Mouse (Mus musculus) embryonic facial prominence, embryonic 12.5 days (tissue): ENCODE results near the gene Gm10563. TPM values are rescaled to one million over a fixed set of nuclear protein-coding genes. Genes with fewer than 3 reads are reported as not detected.

Source experiments
- ATAC-seq: fragments of 200-750 bp; cut with Nextera tagmentation; 2 replicates; pipeline ENCODE4 v1.8.0; 2017; ENCODE audit not compliant: insufficient number of reproducible peaks, insufficient read depth, low FRiP score, low TSS enrichment
- H3K27ac ChIP-seq: fragments of 300-500 bp; sonication (generic); 2 replicates; pipeline ENCODE4 v1.5.1; 2016; ENCODE audit warnings: mild to moderate bottlenecking
- H3K27me3 ChIP-seq: fragments of 300-500 bp; sonication (generic); 2 replicates; pipeline ENCODE4 v1.6.1; 2016; ENCODE audit warnings: mild to moderate bottlenecking, moderate library complexity
- H3K36me3 ChIP-seq: fragments of 300-500 bp; sonication (generic); 2 replicates; pipeline ENCODE4 v1.6.1; 2016; ENCODE audit warnings: mild to moderate bottlenecking
- H3K4me1 ChIP-seq: fragments of 300-500 bp; sonication (generic); 2 replicates; pipeline ENCODE4 v1.6.1; 2016
- H3K4me2 ChIP-seq: fragments of 300-500 bp; sonication (generic); replicated peaks from 2 replicates; pipeline ENCODE4 v1.6.1; 2016; ENCODE audit warnings: mild to moderate bottlenecking, moderate library complexity
- H3K4me3 ChIP-seq: fragments of 300-500 bp; sonication (generic); 2 replicates; pipeline ENCODE4 v1.5.1; 2016; ENCODE audit warnings: mild to moderate bottlenecking
- H3K9ac ChIP-seq: fragments of 300-500 bp; sonication (generic); 2 replicates; pipeline ENCODE4 v1.6.1; 2016; ENCODE audit warnings: mild to moderate bottlenecking, moderate library complexity
- H3K9me3 ChIP-seq: fragments of 300-500 bp; sonication (generic); 2 replicates; pipeline ENCODE4 v1.6.1; 2016; ENCODE audit warnings: mild to moderate bottlenecking, moderate library complexity
- WGBS: fragments of 180-500 bp; shearing (Covaris S2); methylation state at CpG from one replicate; pipeline ENCODE4 v1.1.7; 2016; 5-methylcytosine and 5-hydroxymethylcytosine counted together
- polyA plus RNA-seq: library from polyadenylated mRNA; unstranded; fragments of >200 nt; fragmentation: Nextera tagmentation; extraction: Ambion mirVana; gene quantifications from 2 replicates; pipeline ENCODE4 v1.2.1, GENCODE M21; 2016

Gene Gm10563
- polyA plus RNA-seq, 1 experiment from 2014 or later: not detected

DNA sequence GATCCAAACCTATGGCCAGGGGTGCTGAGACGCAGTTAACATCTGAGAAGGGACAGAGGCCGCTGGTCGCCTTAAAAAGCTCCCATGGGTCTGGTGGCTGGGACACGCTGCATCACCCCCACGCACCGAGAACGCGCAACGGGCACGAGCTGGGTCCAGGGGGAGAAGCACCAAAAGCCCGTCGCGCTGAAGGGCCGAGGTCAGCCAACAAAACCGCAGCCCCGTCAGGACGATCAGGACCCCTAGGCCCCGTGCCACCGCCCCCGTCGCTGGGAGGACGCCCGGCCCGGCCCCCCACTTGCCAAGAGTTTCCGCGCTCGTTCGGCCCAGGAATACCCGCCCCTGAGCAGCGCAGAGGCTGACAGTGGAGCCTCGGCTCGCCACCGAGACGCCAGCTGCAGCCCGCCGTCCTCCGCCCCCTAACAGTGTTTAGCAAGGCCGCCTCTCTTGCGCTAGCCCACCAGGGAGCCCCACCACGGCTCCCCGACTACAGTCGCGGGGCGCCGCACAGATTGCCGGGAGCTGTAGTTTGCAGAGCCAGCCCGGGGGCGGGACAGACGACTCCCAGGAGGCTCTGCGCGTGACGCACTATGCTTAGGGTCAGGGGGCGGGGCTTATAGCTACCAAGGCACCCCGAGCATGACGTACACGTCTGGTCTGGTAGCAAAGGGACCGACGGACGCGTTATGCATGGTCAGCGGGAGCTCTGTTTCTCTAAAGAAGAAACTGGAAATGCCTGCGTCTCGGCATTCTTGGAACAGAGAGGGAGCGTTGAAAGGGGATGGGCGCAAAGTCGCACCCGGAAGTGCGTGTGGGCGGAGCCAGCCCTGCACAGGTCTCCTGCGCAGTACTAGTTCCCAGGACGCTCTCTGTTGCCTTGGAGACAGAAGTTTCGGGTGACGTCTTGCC lies 23.7 kb upstream of the Gm10563 start, which contains the start of gene Mib2:
TSS of gene Mib2 (minus strand) at position 510 of the 909 bp plus-strand sequence.
- peak within 1 kb of the TSS; percentile 88 for H3K4me2 ChIP-seq
- H3K4me3 ChIP-seq: peak within 1 kb of the TSS; percentile 82
- H3K4me1 ChIP-seq: peaks cover 9% of the 10 kb centered on the region
- ATAC-seq: peak; percentile 97
- no peaks in the 10 kb centered on the region for H3K27me3 ChIP-seq
- no peaks in the 10 kb centered on the region for H3K9me3 ChIP-seq
- under 1% methylated on average over 73 of the region's 73 CpGs for WGBS
- H3K27ac ChIP-seq: peak within 1 kb of the TSS; percentile 79
- 0 out of 2 replicates have a peak, but pooled peaks cover 3% of the 10 kb centered on the region for H3K36me3 ChIP-seq
- H3K9ac ChIP-seq: peak within 1 kb of the TSS; percentile 83

DNA sequence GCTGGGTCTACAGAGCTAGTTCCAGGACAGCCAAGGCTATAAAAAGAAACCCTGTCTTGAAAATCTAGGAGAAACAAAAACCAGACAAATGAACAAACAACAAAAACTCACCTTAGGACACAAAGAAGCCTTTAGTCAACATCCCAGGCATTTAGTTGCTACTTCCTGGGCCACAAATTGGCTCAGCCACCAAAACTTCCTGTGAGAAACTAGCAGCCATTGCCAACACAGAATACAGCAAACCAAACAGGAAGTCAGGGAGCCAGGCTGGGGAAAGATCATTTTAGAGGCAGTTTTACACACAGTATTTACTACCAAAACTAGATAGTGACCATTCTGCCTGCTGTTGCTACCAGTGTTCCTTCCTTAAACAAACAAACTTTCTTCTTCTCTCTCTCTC lies 21.7 kb upstream of the Gm10563 start:
- H3K9me3 ChIP-seq: no peaks in the 10 kb centered on the region
- H3K4me2 ChIP-seq: no peak overlapping the region
- H3K36me3 ChIP-seq: peaks cover 3% of the 10 kb centered on the region; the same call in 1 of the 2 replicates
- no peak overlapping the region for H3K9ac ChIP-seq
- ATAC-seq: no peak
- no peak overlapping the region for H3K4me3 ChIP-seq
- H3K4me1 ChIP-seq: peaks cover 9% of the 10 kb centered on the region
- H3K27me3 ChIP-seq: no peaks in the 10 kb centered on the region
- no peak overlapping the region for H3K27ac ChIP-seq

DNA sequence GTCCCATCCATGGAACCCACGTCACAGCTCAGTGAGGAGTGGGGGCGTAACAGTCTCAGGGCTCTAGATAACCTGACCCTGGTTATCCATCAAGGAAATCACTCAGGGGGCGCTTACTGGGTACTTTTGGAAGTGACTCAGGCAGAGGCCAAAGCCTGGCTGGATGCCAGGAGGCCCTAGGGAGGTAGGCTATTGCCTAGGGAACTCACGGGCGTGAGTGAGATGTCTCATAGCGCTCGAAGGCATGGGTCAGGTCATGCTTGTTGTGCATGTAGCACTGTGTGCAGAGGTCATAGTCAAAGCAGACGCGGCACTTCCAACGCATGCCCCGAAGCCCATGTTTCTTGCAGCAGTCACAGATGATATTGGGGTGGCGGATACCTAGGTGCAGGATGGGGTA lies 15.4 kb upstream of the Gm10563 start:
- Histone ChIP-seq H3K4me2 (no peak overlapping the region), H3K27me3 (peaks cover 10% of the 10 kb centered on the region), H3K9ac (no peak overlapping the region), H3K9me3 (no peaks in the 10 kb centered on the region), H3K4me3 (no peak overlapping the region), H3K4me1 (no peaks in the 10 kb centered on the region), H3K36me3 (peaks cover 46% of the 10 kb centered on the region), H3K27ac (no peak overlapping the region)
- 88% methylated on average over 12 of the region's 12 CpGs for WGBS
- ATAC-seq: no peak

DNA sequence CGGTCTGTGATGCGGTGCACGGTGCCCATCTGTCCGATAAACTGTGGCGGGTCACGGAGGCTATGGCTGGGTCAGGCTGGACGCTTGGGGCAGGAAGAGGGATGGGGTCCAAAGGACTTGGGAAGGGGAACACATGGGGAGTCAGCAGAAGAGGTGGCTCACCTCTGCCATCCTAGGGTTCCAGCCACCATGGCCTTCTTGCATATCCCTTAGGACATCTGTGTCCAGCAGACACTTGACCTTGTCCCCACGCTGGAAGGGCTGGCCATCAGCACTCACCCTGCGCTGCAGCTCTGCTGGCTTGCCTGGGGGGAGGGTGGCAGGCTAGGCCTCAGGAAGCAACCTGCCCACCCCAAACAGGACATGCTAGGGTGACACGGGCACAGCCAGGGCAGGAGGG lies 13.8 kb upstream of the Gm10563 start:
- H3K36me3 ChIP-seq: peaks cover 43% of the 10 kb centered on the region
- H3K27me3 ChIP-seq: peaks cover 27% of the 10 kb centered on the region
- no peak overlapping the region for H3K9ac ChIP-seq
- H3K4me1 ChIP-seq: peaks cover 15% of the 10 kb centered on the region
- H3K9me3 ChIP-seq: no peaks in the 10 kb centered on the region
- H3K4me3 ChIP-seq: no peak overlapping the region
- no peak for ATAC-seq
- H3K27ac ChIP-seq: no peak overlapping the region
- 90% methylated on average over 10 of the region's 10 CpGs for WGBS
- no peak overlapping the region for H3K4me2 ChIP-seq

DNA sequence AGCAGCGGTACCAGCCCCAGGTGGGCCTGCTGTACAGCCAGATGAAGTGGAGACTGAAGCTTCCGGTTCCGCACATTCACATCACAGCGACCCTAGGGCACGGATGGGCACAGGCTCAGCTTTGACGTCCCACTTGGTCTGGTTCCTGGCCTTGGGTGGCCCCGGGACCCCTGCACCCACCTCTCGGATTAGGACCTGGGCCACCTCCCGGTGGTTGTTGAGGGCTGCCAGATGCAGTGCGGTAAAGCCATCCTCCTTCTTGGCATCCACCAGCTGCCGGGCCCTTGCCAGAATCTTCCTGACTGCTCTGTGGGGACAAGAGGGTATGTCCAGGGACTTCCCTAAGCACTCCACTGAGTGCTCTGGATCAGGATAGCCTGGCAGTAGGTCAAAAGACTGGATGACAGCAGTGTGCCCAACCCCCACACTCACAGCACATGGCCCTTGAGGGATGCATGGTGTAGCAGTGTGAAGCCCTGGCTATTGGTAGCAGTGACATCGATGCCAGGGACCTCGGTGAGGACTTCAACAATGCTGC lies 11.1 kb upstream of the Gm10563 start:
- peaks cover 44% of the 10 kb centered on the region for H3K36me3 ChIP-seq
- no peaks in the 10 kb centered on the region for H3K9me3 ChIP-seq
- H3K27ac ChIP-seq: no peak overlapping the region
- no peak overlapping the region for H3K4me3 ChIP-seq
- ATAC-seq: no peak
- H3K4me2 ChIP-seq: no peak overlapping the region
- 87% methylated on average over 13 of the region's 13 CpGs for WGBS
- H3K9ac ChIP-seq: no peak overlapping the region
- H3K4me1 ChIP-seq: peaks cover 32% of the 10 kb centered on the region
- H3K27me3 ChIP-seq: peaks cover 53% of the 10 kb centered on the region

DNA sequence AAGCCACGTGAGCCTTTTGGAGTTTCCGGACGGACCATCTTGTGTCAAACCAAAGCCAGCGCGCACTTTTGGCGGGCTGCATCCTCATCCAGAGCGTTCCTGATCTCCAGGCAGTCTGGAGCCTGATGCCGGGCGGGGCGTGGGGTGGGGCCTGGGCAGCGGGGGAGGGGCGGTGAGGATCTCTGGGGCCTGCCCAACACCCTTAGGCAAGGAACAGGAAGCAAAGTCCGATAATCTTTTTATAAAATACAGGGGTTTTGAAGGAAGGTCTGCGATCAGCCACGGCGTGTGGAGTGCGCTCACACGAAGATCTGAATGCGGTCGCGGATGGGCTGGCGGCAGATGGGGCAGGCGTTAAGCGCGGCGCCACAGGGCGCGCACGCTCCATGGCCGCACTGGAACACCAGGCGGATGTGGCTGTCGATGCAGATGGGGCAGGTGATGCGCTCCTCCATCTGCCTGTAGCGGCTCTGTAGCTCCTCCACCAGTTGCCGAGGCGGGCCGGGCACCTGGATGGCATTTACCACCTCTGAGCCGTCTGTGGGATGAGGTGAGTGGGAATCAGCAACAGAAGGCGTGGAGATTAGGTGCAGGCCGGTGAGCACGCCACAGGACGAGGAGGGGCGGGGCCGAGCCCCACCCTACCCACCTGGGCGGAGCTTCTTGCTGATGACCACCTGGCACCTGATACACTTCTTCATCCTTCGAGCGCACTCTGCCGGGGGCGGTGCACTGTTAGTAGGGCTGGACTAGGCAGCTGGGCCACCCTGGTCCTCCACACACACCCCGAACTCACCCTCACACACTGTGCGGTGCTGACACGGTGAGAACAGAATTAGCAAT lies 9.5 kb upstream of the Gm10563 start:
- Histone ChIP-seq H3K27me3 (peaks cover 60% of the 10 kb centered on the region), H3K9ac (peak overlapping the region; percentile 48), H3K36me3 (peaks cover 51% of the 10 kb centered on the region), H3K9me3 (no peaks in the 10 kb centered on the region), H3K27ac (no peak overlapping the region), H3K4me1 (peaks cover 32% of the 10 kb centered on the region), H3K4me2 (peak overlapping the region; percentile 91), H3K4me3 (peak overlapping the region; percentile 47)
- WGBS: 2% methylated on average over 52 of the region's 52 CpGs
- ATAC-seq: peak; percentile 65; the same call in 1 of the 2 replicates

DNA sequence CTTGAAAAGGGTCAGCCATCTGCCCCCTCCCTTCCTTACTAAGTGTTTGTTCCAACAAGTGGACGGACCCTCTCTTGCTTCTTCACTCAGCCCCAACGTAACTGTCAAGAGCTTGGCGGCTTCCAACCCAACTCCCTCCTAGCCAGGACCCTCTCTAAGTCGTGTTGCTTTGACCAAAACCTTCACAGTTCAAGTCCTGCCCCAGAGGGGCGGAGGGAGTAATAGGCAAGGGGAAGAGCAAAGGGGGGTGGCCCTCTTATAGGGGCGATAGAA lies 8.9 kb upstream of the Gm10563 start:
- H3K36me3 ChIP-seq: peaks cover 54% of the 10 kb centered on the region
- H3K4me3 ChIP-seq: peak overlapping the region; percentile 47
- H3K4me1 ChIP-seq: peaks cover 32% of the 10 kb centered on the region
- H3K9ac ChIP-seq: 0 out of 2 replicates have a peak overlapping the region, but pooled peaks have one; percentile 38
- H3K27me3 ChIP-seq: peaks cover 60% of the 10 kb centered on the region
- no peaks in the 10 kb centered on the region for H3K9me3 ChIP-seq
- H3K4me2 ChIP-seq: peak overlapping the region; percentile 91
- no peak for ATAC-seq
- no peak overlapping the region for H3K27ac ChIP-seq
- under 1% methylated on average over 6 of the region's 6 CpGs for WGBS

DNA sequence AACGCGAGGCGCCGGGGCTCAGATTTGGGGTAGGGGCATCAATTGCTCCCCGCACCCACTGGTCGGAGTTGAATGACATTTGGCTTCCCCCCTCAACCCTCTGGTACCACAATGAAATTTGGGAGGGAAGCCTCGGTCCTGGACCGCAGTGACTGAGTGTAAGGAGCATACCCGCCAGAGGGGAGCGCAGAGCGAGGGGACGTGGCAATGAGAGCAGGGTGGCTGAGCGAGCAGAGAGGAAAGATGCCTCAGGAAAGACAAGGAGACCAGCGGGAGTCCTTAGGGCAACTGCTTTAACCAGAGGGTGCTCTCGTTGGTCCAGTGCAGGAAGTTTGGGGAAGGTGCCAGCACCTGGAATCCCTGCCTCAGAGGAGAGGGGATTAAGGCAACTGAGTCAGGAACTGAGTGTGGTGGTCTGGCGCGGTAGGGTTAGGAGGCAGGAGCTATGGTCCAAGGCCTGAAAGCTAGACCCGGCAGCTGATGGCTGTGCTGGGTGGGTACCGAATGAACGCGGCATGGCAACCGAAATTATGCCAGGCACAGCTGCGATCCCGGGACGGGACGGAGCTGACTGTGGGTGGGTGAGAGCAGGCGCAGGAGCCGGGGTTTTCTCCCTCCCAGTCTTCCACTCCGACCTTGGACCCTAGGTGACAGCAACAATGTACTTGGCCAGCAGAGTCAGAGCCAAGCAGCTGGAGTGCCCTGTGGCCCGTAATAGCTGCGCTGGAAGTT lies 8.4 kb upstream of the Gm10563 start:
- Histone ChIP-seq H3K9me3 (no peaks in the 10 kb centered on the region), H3K27me3 (peaks cover 60% of the 10 kb centered on the region), H3K9ac (peak overlapping the region; percentile 66), H3K27ac (no peak overlapping the region), H3K4me2 (peak overlapping the region; percentile 91), H3K36me3 (peaks cover 54% of the 10 kb centered on the region), H3K4me3 (peak overlapping the region; percentile 47), H3K4me1 (peaks cover 32% of the 10 kb centered on the region)
- 3% methylated on average over 31 of the region's 31 CpGs for WGBS
- ATAC-seq: no peak

DNA sequence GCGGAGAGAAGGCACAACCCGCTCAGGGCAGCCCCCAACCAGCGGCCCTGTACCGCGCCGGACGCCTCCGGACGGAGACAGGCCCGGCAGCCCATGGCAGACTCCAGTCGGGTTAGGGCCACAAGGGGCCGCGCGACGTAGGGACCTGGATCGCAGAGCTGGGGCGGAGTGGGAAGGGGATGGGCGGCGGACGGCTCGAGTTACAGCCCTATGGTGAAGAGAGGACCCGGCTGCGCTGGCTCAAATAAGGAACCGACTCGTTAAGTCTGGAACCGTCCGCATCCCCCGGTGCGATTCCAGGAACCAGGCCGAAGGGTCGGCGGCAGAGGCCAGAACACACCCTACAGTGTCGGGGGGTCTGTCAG lies 7.9 kb upstream of the Gm10563 start, which contains the start of gene Mmp23:
TSS of gene Mmp23 (minus strand) at position 299 of the 365 bp plus-strand sequence.
- no peaks in the 10 kb centered on the region for H3K9me3 ChIP-seq
- H3K4me3 ChIP-seq: peak within 1 kb of the TSS; percentile 47
- peaks cover 60% of the 10 kb centered on the region for H3K27me3 ChIP-seq
- 0% methylated on average over 33 of the region's 33 CpGs for WGBS
- H3K9ac ChIP-seq: peak within 1 kb of the TSS; percentile 66
- peaks cover 54% of the 10 kb centered on the region for H3K36me3 ChIP-seq
- peak; percentile 53; the same call in 1 of the 2 replicates for ATAC-seq
- no peak within 1 kb of the TSS for H3K27ac ChIP-seq
- H3K4me1 ChIP-seq: peaks cover 32% of the 10 kb centered on the region
- H3K4me2 ChIP-seq: peak within 1 kb of the TSS; percentile 91

DNA sequence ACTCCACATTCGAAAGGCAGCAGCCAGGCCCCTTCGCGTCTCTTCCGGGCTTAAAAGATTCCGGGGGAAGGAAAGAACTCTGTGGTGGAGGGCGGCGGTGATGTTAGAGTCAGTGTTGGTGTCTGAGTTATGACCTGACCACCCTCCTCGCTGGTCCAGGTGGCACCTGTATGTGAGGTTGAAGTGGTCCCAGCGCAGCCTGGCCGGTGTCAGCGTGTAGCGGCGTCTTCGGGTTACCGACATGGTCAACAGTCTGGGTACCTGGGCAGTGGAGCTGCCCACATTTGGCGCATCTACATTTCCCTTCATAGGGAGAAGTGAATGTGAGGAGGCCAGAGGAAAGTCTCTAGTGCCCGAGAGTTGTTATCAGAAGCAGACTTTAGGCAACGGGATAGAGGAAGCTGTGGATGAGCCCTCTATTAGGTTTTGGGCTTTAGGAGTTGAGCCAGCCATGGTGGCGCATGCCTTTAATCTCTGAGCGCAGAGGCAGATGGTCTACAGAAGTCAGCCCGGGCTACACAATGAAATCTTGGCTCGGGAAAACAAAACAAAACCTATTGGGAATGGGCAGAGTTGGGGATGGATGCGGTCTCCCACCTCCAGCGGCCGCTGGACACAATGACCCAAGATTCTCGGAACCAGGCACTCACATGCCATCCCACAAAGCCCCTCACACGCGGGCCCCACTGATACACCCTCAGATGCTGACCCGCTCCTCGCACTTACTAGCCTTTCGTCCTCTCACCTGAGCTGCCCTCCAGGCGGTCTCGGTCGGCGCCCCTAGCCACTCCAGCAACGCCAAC lies 7.3 kb upstream of the Gm10563 start:
- Histone ChIP-seq H3K9ac (peak overlapping the region; percentile 66), H3K9me3 (no peaks in the 10 kb centered on the region), H3K4me1 (peaks cover 32% of the 10 kb centered on the region), H3K27ac (no peak overlapping the region), H3K4me3 (peak overlapping the region; percentile 47), H3K36me3 (peaks cover 55% of the 10 kb centered on the region), H3K4me2 (peak overlapping the region; percentile 91), H3K27me3 (peaks cover 60% of the 10 kb centered on the region)
- WGBS: 19% methylated on average over 36 of the region's 36 CpGs
- no peak for ATAC-seq
